ENCODE assay signal across 17 mouse cellular contexts in genomic region chr7:40776220-40776619, GRCm38 (mm10).
DNase-seq lines count a peak whose midpoint lies in the region; ATAC-seq lines count a peak whose summit lies in the region.
"Had no signal": no experiment of that assay in that cellular context is flagged by ENCODE, and none has a peak within 500 bp of the region (broad histone marks: within the 10 kb centered on the region; RNA-seq: fewer than 3 reads in every experiment).

No protein-coding gene starts in this region.

- no peaks in the 10 kb centered on the region for H3K9me3 ChIP-seq in heart, embryonic 12.5 days (replicated peaks)
- H3K9me3 ChIP-seq: heart, embryonic 13.5 days; stomach, embryonic 15.5 days had no signal

- no peaks in the 10 kb centered on the region for H3K27me3 ChIP-seq in heart, embryonic 12.5 days (replicated peaks)
- H3K27me3 ChIP-seq: heart, embryonic 13.5 days; stomach, embryonic 15.5 days had no signal

- DNase-seq in embryo, embryonic 10 days (ENCODE audit: low spot score): peak; percentile 71
- DNase-seq in embryo, embryonic 11 days: peak; percentile 74
- DNase-seq in forelimb bud, embryonic 11.5 days (ENCODE audit: low read depth, low spot score): peak; percentile 60
- peak; percentile 34 for DNase-seq in neural tube, embryonic 10.5 days (ENCODE audit: extremely low spot score, low spot score)
- no peak for DNase-seq in frontal cortex, postnatal 25 days (ENCODE audit: low spot score in 2 of 2)
- DNase-seq in thymus, postnatal 4 days: no peak
- DNase-seq: cerebellum, adult 9-11 months; gastrocnemius, postnatal 36 days; heart, postnatal 36 days; liver; lung, adult 18-20 months; thymus, adult 2 months had no signal

- H3K4me2 ChIP-seq in heart, embryonic 12.5 days: no peak overlapping the region
- H3K4me2 ChIP-seq: heart, embryonic 13.5 days; stomach, embryonic 15.5 days had no signal

- no peak overlapping the region for H3K4me3 ChIP-seq in heart, embryonic 12.5 days
- H3K4me3 ChIP-seq: heart, embryonic 13.5 days; stomach, embryonic 15.5 days had no signal

- no peaks in the 10 kb centered on the region for H3K36me3 ChIP-seq in heart, embryonic 12.5 days
- H3K36me3 ChIP-seq: heart, embryonic 13.5 days; stomach, embryonic 15.5 days had no signal

- ATAC-seq in heart, embryonic 12.5 days (ENCODE audit: insufficient number of reproducible peaks, low FRiP score): no peak
- ATAC-seq: intestine, postnatal 0 days had no signal

- no peaks in the 10 kb centered on the region for H3K4me1 ChIP-seq in heart, embryonic 12.5 days (replicated peaks)
- H3K4me1 ChIP-seq: heart, embryonic 13.5 days; stomach, embryonic 15.5 days had no signal

- 25% methylated on average over 4 of the region's 4 CpGs for WGBS in heart, embryonic 12.5 days

- no peak overlapping the region for H3K27ac ChIP-seq in heart, embryonic 12.5 days (ENCODE audit: poor library complexity, severe bottlenecking)
- H3K27ac ChIP-seq: heart, embryonic 13.5 days; kidney, postnatal 0 days; stomach, embryonic 15.5 days had no signal

- H3K9ac ChIP-seq in heart, embryonic 12.5 days: no peak overlapping the region
- H3K9ac ChIP-seq: heart, embryonic 13.5 days; stomach, embryonic 15.5 days had no signal

Comparison
In these comparisons a context has a peak if more than half of its experiments do, and no peak if none do; other contexts are left out.
1. DNase-seq: peak in embryo, embryonic 10 days (single experiment), embryo, embryonic 11 days (single experiment), forelimb bud, embryonic 11.5 days (single experiment) and neural tube, embryonic 10.5 days (single experiment); none in frontal cortex, postnatal 25 days (0 of 2) and thymus, postnatal 4 days (single experiment).